Mouse (Mus musculus) midbrain, embryonic 10.5 days (tissue): Measurements from ENCODE around the gene Lamc2. TPM values are rescaled to one million over a fixed set of nuclear protein-coding genes. Genes with fewer than 3 reads are reported as not detected.

Experiments
- DNase-seq: peaks from one replicate; pipeline ENCODE4 v3.0.0-alpha.2; 2017; ENCODE audit warnings: low spot score
- H3K27ac ChIP-seq: fragments of 300-500 bp; sonication (generic); replicated peaks from 2 replicates; pipeline ENCODE4 v1.5.1; 2016; ENCODE audit warnings: mild to moderate bottlenecking
- H3K27me3 ChIP-seq: fragments of 300-500 bp; sonication (generic); 2 replicates; pipeline ENCODE4 v1.6.1; 2016; ENCODE audit warnings: low read depth, mild to moderate bottlenecking; ENCODE audit not compliant: poor library complexity, severe bottlenecking
- H3K36me3 ChIP-seq: fragments of 300-500 bp; sonication (generic); 2 replicates; pipeline ENCODE4 v1.6.1; 2016; ENCODE audit warnings: mild to moderate bottlenecking, moderate library complexity
- H3K4me1 ChIP-seq: fragments of 300-500 bp; sonication (generic); 2 replicates; pipeline ENCODE4 v1.6.1; 2016
- H3K4me3 ChIP-seq: fragments of 300-500 bp; sonication (generic); 2 replicates; pipeline ENCODE4 v1.5.1; 2016; ENCODE audit warnings: mild to moderate bottlenecking, moderate library complexity
- H3K9me3 ChIP-seq: fragments of 300-500 bp; sonication (generic); replicated peaks from 2 replicates; pipeline ENCODE4 v1.6.1; 2016; ENCODE audit warnings: mild to moderate bottlenecking
- WGBS: fragments of 180-500 bp; shearing (Covaris S2); methylation state at CpG from one replicate; pipeline ENCODE4 v1.1.7; 2016; 5-methylcytosine and 5-hydroxymethylcytosine counted together
- polyA plus RNA-seq: library from polyadenylated mRNA; unstranded; fragments of >200 nt; fragmentation: Nextera tagmentation; extraction: Ambion mirVana; gene quantifications from 2 replicates; pipeline ENCODE4 v1.2.1, GENCODE M21; 2016

The Lamc2 gene
- polyA plus RNA-seq, 1 experiment from 2014 or later = 1.1 TPM

DNA sequence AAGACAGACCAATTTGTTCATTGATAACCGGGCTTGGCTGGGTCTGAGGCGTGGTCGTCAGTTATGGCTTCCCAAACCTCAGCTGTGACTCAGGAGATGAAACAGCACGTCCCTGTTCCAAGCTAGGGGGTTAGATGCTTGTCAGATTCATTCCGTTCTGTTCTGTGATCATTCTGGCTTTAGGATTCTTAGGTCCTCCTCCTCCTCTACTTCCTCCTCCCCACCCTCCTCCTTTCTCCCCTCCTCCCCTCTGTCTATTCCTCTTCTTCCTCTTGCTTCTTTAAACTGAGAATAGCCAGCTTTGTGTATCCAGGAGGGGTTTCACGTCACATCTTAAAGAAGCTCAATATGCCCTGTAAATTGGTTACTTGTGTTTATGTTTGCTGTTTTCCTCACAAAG, 65.7 kb downstream of the Lamc2 start:
- 84% methylated on average over 6 of the region's 6 CpGs for WGBS
- 0 out of 2 replicates have a peak, but pooled peaks cover under 1% of the 10 kb centered on the region for H3K4me1 ChIP-seq
- no peaks in the 10 kb centered on the region for H3K36me3 ChIP-seq
- H3K27ac ChIP-seq = no peak overlapping the region
- no peaks in the 10 kb centered on the region for H3K27me3 ChIP-seq
- no peak for DNase-seq
- H3K4me3 ChIP-seq = no peak overlapping the region
- no peaks in the 10 kb centered on the region for H3K9me3 ChIP-seq

DNA sequence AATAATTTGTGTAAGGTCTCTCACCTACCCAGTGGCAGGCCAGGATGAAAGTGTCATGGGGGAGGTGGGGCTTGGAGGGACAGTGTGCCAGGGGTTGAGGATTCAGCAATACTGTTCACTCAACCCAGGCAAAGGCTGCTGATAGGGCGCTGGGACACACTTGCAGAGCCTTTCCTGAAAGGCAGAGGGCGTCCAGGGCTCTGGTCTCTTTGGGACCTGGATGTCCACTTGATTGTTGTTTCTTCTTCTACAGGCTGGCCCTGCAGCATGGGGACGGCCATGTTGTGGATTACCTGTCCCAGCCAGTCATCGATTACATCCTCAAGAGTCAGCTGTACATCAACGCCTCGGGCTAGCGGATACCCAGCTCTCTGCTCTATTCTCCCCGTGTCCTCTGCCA, 70.9 kb downstream of the Lamc2 start:
- H3K9me3 ChIP-seq = no peaks in the 10 kb centered on the region
- H3K36me3 ChIP-seq = 0 out of 2 replicates have a peak, but pooled peaks cover 3% of the 10 kb centered on the region
- no peak for DNase-seq
- no peaks in the 10 kb centered on the region for H3K27me3 ChIP-seq
- H3K4me3 ChIP-seq = no peak overlapping the region
- 84% methylated on average over 8 of the region's 8 CpGs for WGBS
- H3K4me1 ChIP-seq = no peaks in the 10 kb centered on the region
- H3K27ac ChIP-seq = no peak overlapping the region

DNA sequence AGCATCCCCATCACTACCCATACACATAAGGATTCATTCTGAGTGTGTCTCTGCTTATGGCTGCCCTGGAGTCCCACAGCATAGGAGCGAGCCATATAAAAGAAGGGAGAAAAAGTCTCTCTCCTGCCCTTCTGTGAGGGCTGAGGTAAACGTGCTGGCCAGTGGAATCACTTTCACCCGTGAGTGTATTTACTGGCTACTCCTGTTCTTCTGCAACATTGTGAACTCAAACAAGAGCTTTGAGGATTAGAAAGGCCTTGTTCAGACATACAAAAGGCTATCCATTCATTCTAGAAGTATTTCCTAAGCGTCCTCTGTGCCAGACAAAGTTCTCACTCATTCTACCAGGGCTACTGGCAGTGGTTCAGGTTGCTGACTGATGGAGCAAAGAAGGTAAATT, 74.7 kb downstream of the Lamc2 start:
- Histone ChIP-seq H3K9me3 (no peaks in the 10 kb centered on the region), H3K4me3 (no peak overlapping the region), H3K4me1 (no peaks in the 10 kb centered on the region), H3K36me3 (0 out of 2 replicates have a peak, but pooled peaks cover 3% of the 10 kb centered on the region), H3K27ac (no peak overlapping the region), H3K27me3 (no peaks in the 10 kb centered on the region)
- WGBS = 64% methylated on average over 4 of the region's 4 CpGs
- DNase-seq = no peak

DNA sequence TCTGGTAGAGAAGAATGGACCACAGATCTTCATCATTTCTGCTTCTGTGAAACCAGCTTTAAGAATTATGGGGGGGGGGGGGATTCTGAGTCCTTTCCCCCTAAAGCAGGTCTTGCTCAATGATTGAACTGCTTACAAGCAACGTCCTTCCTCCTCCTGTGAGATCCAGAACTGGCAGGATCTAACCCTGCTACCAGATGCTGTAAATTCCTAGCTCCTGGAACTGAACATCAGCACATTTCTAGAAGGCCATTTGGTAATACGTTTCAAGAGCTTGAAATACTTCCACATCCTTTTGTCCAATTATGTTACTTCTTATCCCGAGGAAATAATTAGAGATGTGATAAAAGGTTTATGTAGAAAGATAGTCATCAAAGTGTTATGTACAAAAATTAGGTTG, 76.4 kb downstream of the Lamc2 start:
- no peak overlapping the region for H3K27ac ChIP-seq
- H3K9me3 ChIP-seq = no peaks in the 10 kb centered on the region
- no peak overlapping the region for H3K4me3 ChIP-seq
- no peaks in the 10 kb centered on the region for H3K27me3 ChIP-seq
- H3K36me3 ChIP-seq = 0 out of 2 replicates have a peak, but pooled peaks cover 3% of the 10 kb centered on the region
- 80% methylated on average over 3 of the region's 3 CpGs for WGBS
- DNase-seq = no peak
- no peaks in the 10 kb centered on the region for H3K4me1 ChIP-seq

DNA sequence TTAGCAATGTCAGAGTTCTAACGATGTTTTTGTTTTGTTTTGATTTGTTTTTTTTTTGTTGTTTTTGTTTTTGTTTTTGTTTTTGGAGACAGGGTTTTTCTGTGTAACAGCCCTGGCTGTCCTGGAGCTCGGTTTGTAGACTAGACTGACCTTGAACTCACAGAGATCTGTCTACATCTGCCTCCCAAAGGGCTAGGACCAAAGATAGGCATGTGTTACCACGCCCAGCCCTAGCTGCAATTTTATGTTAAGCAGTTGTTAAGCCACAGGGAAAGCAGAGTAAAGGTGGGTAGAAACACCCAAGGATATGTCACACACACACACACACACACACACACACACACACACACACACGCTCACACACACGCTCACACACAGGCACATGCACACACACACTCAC, 76.9 kb downstream of the Lamc2 start:
- DNase-seq = no peak
- Histone ChIP-seq H3K27me3 (no peaks in the 10 kb centered on the region), H3K27ac (no peak overlapping the region), H3K36me3 (0 out of 2 replicates have a peak, but pooled peaks cover 3% of the 10 kb centered on the region), H3K4me3 (no peak overlapping the region), H3K4me1 (no peaks in the 10 kb centered on the region), H3K9me3 (no peaks in the 10 kb centered on the region)
- WGBS = 76% methylated on average over 5 of the region's 5 CpGs

DNA sequence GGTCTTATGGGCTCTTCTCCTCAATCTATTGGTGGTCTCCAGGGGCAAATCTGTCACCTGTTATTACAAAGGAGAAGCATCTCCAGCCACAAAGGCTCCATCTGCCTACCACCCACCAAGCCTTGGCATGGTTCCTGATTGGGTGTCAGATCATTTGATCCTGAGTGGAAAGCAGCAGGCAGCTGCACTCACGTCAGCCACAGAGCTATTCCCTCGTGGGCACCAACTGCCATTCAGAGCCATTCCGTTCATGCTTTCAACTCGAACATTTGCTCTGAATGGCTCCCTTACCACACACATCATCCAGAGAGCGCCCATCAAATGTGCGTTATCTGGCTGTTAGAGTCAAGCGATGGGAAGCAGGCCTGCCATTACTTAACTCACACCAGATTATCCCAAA, 78.4 kb downstream of the Lamc2 start:
- H3K27me3 ChIP-seq = no peaks in the 10 kb centered on the region
- DNase-seq = no peak
- 0 out of 2 replicates have a peak, but pooled peaks cover 3% of the 10 kb centered on the region for H3K36me3 ChIP-seq
- H3K4me3 ChIP-seq = no peak overlapping the region
- H3K9me3 ChIP-seq = no peaks in the 10 kb centered on the region
- H3K4me1 ChIP-seq = no peaks in the 10 kb centered on the region
- 0 out of 2 replicates have a peak overlapping the region, but pooled peaks have one; percentile 1 for H3K27ac ChIP-seq
- WGBS = 79% methylated on average over 7 of the region's 7 CpGs

DNA sequence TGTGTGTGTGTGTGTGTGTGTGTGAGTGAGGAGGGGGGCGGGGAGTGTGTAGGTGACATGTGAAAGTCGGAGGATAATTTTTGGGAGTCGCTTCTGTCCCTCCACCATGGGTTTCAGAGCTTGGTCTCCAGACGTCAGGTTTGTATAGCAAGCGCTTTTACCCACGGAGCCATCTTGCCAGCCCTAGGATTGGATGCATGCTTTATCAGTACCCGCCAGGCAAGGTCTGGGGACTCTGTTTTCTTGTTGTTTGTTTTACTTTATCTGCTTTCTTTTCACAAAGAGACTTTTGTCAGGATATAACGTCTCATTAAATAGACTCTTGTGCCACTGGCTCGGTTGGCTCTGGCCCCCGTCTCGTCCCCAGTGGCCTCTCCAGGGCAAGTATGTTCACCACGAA, 81.4 kb downstream of the Lamc2 start:
- DNase-seq = no peak
- H3K27ac ChIP-seq = no peak overlapping the region
- no peaks in the 10 kb centered on the region for H3K9me3 ChIP-seq
- H3K4me3 ChIP-seq = no peak overlapping the region
- no peaks in the 10 kb centered on the region for H3K36me3 ChIP-seq
- 86% methylated on average over 12 of the region's 12 CpGs for WGBS
- H3K4me1 ChIP-seq = peaks cover 6% of the 10 kb centered on the region; the same call in 1 of the 2 replicates
- H3K27me3 ChIP-seq = no peaks in the 10 kb centered on the region

DNA sequence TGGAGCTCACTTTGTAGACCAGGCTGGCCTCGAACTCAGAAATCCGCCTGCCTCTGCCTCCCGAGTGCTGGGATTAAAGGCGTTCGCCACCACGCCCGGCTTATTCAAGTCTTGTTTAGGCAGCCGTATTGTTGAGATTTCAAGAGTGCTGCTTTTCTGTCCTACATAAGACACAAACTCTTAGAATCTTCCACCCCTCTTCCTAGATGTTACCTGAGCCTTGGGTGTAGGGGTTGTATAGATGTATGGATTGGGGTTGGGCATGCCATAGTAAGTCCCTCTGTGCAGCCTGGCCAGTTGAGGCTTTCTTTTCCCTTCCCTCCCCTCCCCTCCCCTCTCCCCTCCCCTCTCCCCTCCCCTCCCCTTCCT, 83.1 kb downstream of the Lamc2 start:
- 93% methylated on average over 8 of the region's 8 CpGs for WGBS
- Histone ChIP-seq H3K27ac (no peak overlapping the region), H3K4me1 (peaks cover 16% of the 10 kb centered on the region), H3K4me3 (no peak overlapping the region), H3K36me3 (no peaks in the 10 kb centered on the region), H3K9me3 (no peaks in the 10 kb centered on the region), H3K27me3 (no peaks in the 10 kb centered on the region)
- DNase-seq = no peak

DNA sequence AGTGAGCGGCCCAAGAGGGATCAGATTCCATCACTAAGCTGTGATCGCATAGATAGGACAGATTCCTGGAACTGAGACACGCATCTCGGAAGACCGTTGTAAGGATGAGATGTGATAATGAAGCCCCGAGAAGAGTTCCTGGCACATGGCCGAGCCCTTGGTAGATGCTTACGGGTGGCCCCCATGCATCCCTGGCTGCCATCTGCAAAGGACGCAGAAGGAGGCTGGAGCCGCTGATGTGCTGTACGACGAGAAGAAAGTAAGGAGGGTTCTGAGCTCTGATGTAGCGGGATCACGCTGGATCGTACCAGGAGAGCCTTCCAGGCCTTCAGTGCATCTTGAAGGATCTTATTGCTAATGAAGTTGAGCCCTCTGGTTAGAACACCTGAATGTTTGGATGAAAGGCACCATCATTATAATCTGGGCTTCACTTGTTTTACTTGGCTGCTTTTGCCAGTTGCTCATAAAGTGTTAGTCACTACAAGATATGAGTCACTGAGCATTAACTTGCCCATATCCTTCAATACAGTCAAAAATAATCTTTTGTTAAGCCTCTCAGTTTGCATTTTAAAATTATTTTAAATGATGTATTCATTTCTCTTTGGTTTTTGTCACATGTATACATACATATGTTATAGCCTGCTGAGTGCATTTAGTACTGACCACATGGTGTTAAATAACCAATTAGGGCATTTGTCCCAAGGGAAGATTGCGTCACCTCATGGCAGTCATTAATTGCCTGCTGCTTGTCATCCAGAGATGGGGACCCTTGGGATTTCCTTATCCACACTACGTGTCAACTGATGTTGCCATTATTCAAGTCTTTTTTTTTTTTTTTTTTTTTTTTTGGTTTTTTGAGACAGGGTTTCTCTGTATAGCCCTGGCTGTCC, 83.7 kb downstream of the Lamc2 start:
- Histone ChIP-seq H3K36me3 (no peaks in the 10 kb centered on the region), H3K27ac (no peak overlapping the region), H3K27me3 (no peaks in the 10 kb centered on the region), H3K4me3 (no peak overlapping the region), H3K9me3 (no peaks in the 10 kb centered on the region), H3K4me1 (peaks cover 17% of the 10 kb centered on the region)
- DNase-seq = no peak
- 93% methylated on average over 17 of the region's 17 CpGs for WGBS

DNA sequence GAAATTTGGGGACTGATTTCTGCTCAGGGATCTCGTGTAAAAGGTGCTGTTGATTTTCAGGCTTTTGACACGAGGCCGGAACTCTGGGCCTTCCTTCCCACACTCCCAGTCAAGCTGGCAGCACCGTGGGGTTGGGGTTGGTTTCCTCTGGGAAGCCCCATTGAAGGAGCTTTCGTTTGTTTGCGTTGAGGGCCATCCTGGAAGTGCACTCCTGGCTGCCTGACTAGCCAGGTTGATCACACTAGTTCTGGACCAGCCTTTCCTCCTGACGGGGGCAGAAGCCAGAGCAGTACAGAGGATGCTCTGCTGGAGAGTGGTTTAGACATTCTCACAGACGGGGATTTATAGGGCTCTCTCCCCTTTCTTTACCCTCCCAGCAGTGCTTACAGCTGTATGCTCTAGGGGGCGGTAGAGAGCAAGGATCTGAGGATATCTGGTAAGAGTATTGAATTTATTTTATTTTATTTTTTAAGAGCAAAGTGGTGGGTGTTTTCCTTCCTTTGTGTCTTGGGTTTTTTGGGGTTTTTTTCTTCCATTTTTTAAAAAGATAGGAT, 84.8 kb downstream of the Lamc2 start:
- peaks cover 19% of the 10 kb centered on the region for H3K4me1 ChIP-seq
- DNase-seq = no peak
- 38% methylated on average over 9 of the region's 9 CpGs for WGBS
- H3K27me3 ChIP-seq = no peaks in the 10 kb centered on the region
- no peaks in the 10 kb centered on the region for H3K36me3 ChIP-seq
- H3K9me3 ChIP-seq = no peaks in the 10 kb centered on the region
- H3K4me3 ChIP-seq = no peak overlapping the region
- peak overlapping the region; percentile 55; the same call in 1 of the 2 replicates for H3K27ac ChIP-seq

DNA sequence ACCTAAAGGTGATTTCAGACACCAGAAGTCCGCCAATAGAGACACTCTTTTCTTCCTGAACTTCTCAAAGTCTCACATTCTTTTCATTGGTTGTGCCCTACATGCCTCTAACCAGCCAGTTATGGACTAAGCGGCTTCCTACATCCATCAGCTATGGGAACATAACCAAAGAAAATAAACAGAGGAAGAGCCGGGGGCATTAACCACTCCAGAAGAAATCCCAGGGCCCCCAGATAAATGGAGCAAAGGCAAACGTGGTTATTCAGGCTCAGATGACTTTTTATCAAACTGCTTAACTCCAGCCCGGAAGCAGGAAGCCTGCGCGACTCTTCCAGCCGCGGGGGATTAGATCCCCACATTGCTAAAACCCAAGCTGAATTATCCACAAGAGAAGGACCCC, 85.3 kb downstream of the Lamc2 start:
- Histone ChIP-seq H3K9me3 (no peaks in the 10 kb centered on the region), H3K4me1 (peaks cover 24% of the 10 kb centered on the region), H3K27me3 (no peaks in the 10 kb centered on the region; the same call in 1 of the 2 replicates), H3K36me3 (no peaks in the 10 kb centered on the region), H3K4me3 (no peak overlapping the region), H3K27ac (peak overlapping the region; percentile 55; the same call in 1 of the 2 replicates)
- DNase-seq = no peak
- 55% methylated on average over 9 of the region's 9 CpGs for WGBS

DNA sequence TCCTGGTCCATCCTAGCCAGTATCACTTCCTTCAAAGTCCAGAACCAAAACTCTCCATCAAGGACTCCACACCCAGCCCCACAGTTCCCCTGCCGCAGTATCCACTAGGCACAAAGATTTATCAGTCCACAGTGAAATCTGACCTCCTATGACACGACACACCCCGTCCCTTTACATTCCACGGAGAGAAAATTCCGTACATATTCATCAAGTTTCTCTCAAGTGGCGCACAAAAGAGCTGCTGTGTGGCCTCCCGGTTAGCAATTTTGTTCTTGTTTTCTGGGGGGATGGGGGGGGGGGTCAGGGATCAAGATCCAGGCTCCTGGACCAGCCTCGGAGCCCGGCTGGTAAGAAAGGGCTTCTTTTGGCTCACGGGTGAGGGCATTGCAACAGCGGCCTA, 87.7 kb downstream of the Lamc2 start:
- H3K4me1 ChIP-seq = peaks cover 35% of the 10 kb centered on the region
- 55% methylated on average over 11 of the region's 11 CpGs for WGBS

DNA sequence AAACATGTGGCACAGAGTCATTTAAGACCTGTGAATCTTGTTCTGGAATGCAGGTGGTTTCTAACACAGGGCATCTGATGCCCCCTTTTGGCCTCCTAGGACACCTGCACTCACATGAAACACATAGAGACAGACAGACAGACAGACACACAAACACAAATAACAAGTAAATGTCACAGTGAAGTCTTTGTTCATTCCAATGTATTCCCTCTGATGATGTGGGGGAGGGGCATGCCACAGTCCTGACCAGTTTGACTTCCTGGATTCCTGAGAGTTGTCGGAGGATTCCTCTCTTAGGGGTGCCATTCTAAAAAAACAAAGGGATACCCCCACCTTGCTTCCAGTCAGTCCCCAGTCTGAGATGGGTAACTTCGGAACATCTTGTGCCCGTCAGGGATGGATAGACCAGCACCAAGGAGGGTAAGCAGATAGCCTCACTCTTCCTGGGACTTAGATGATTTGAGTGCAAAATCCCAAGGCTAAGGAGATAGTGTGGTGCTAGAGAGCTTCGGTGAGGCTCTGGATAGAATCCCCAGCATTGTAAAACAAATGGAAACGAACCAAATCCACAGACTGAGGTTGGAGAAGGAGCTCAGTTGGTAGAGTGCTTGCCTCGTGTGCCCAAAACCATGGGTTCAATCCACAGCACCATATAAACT, 89.1 kb downstream of the Lamc2 start:
- Histone ChIP-seq H3K4me1 (peaks cover 44% of the 10 kb centered on the region), H3K9me3 (no peaks in the 10 kb centered on the region), H3K4me3 (no peak overlapping the region), H3K36me3 (no peaks in the 10 kb centered on the region), H3K27me3 (peaks cover 21% of the 10 kb centered on the region), H3K27ac (no peak overlapping the region)
- no peak for DNase-seq
- 88% methylated on average over 6 of the region's 6 CpGs for WGBS

More for the DNA sequence above, 87.7 kb downstream of the Lamc2 start:
- H3K27ac ChIP-seq = no peak overlapping the region; the same call in 1 of the 2 replicates
- DNase-seq = no peak
- no peak overlapping the region for H3K4me3 ChIP-seq
- no peaks in the 10 kb centered on the region for H3K36me3 ChIP-seq
- peaks cover 18% of the 10 kb centered on the region for H3K27me3 ChIP-seq
- H3K9me3 ChIP-seq = no peaks in the 10 kb centered on the region
